Mouse (Mus musculus) G1E (cell line): ENCODE measurements around the gene Traf2.

Source experiments
- CTCF ChIP-seq: IDR thresholded peaks from 2 replicates; pipeline ENCODE4 v1.5.1; 2012; ENCODE audit warnings: low read depth, low read length, inconsistent platforms, mixed read lengths
- TAL1 ChIP-seq: conservative IDR thresholded peaks from 2 replicates; pipeline ENCODE4 v1.6.1; 2012; ENCODE audit warnings: low read depth, low read length, inconsistent platforms, mixed read lengths

GRCm38 (mm10) chr2:25588227-25588907 lies 41.6 kb upstream of the Traf2 start:
- no peak for TF ChIP-seq CTCF
- no peak for TF ChIP-seq TAL1
